Mouse (Mus musculus) spleen, embryonic (tissue): Measurements from ENCODE around the gene Gstt1.
"Not testable (repeated sequence)": the region's sequence is repeated elsewhere in the genome, so short reads cannot be mapped to it uniquely, and the experiment has no call there.

Experiments
- CTCF ChIA-PET: fragments of 350-600 bp; sonication (Branson Sonifier 250); formaldehyde crosslinking; loops from one replicate; lab custom pipeline; 2022; lab: Charles Lee

The Gstt1 gene

DNA sequence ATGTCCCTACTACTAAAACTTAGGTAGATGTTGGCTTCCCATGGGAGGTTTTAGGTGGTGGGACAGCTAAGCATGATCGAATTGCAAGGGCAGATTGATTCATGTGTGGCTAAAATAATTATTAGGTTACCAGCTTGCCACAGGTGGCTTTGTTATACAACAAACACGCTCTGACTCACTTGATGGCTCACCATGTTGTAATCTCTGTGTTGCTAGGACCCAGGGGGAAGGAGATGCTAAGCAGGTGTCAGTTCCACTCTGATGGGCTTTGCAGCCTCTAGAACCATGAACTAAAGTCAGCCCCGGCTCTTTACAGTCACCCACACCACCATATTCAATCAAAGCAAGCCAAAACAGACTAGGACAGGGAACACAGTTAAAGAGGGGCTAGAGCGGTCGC lies 21.5 kb upstream of the Gstt1 start:
- CTCF ChIA-PET, result interaction anchor here (0.7 kb wide), 1 partner anchor 408 kb away, joined by 5 read pairs; no protein-coding TSS in a partner anchor

DNA sequence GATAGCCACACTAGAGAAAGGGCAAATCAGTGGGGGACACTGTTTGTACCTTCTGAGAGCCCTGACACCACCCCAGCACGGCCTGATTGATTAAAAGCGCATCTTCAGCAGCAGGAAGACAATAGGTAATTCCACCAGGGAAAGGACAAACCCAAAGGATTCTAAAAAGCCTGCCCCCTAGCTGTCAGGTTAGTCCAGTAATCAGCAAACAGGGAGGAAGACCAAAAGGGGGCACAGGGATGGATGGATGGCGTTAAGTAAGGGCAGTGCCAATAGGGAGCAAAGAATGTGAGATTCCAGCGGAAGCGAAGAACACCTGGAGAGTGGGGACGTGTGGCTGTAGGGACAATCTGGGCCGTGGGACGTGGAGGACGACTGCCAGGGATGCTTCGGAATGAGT lies 20.3 kb upstream of the Gstt1 start:
- CTCF ChIA-PET, result no interaction called here

DNA sequence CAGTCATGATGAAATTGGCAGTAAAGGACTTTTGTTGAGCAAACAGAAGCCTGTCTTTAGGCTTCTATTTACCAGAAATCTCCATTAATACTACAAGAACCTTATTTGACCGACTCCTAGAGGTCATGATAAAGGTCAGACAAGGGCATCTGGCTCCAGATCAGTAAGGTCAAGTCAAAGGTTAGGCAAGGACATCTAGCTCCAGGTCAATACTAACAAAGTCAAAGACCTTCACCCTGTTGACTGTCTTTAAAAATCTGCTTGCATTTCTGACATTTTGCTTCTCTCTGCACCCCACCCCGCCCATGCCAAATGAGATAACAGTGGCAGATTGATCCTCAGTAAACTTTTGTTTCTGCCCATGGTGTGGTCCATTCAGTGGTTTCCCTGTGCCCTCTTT lies 5.8 kb upstream of the Gstt1 start:
- CTCF ChIA-PET, result no interaction called here

DNA sequence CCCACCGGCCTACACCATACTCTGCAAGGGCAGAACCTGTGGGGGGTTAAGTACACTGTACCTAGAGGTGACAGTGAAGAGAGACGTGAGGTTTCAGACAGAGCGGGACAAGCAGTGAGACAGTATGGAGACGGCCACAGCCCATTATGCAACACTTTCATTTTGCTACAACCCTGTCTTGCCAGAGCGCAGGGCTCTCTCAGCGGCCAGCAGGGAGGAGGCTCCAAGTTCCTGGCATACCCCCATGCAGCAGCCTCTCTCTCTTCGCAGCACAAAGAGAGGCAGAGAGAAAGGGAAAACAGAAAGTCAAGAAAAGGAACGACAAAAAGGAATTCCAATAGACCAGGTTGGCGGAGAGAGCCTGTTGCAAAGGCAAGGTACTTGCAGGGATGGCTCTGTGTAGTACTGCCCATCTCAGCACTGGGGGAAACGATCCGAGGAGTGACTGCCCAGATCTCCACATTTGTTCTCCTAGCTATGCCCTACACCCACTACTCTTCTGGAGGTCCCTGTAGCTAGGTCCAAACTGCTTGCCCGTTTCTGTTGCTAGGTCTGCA lies 687 bp downstream of the Gstt1 start:
- CTCF ChIA-PET, result interaction anchor here (0.7 kb wide), 1 partner anchor 597 kb away, joined by 3 read pairs; no protein-coding TSS in a partner anchor

DNA sequence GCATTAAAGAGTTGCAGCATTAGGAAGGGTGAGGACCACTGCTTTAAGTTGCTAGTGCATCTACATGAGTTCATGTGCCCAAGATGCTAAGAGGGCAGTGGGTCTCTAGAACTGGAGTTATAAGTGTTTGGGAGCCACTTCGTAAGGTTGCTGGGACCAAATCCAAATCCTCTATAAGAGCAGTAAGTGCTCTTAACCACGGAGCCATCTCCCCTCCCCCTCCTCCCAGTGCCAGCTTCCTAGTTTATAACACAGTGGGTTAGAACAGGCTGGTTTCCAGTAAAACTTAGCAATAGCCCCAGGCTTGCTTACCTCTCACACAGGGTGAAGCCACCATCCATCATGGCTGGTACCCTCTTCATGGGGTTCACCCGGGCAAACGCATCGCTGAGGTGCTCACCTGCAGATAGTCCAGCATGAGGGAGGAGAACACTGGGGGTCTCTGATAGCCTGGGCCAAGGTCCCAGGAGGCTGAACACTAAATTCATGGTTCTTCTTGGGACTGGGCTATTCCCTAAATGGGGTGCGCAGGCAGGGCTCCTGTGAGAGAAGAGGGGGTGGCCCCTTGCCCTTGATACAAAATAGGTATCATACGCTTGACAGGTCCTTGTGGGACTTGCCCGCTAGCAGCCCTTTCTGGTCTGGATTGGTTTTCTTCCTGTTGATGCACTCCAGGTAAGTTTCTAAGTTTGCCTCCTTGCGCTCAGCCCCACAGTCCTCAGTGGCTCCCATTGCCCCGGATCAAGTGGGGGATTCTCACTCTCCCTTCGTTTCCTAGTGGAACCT lies 1.5 kb downstream of the Gstt1 start:
- CTCF ChIA-PET, result no interaction called here

DNA sequence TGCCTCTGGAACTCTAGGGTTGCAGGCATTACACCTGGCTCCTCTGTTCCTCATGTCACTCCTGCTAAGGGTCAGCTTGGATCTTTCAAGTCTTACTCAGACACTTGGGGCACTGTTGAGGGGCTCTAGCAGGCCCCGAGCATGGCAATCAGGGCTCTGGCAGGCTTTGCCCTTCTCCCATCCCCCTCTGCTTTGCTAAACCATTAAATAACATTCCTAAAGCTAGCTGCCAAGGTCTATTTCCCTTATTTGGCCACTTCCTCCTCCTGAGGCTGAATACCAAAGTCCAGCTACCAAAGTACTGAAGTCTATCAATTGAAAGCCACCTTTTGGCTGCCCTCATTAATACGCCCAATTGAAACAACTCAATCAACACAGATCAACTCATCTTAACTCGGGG lies 3.5 kb downstream of the Gstt1 start:
- CTCF ChIA-PET, result interaction anchor here (0.5 kb wide), 1 partner anchor 15 kb away, joined by 4 read pairs; no protein-coding TSS in a partner anchor

DNA sequence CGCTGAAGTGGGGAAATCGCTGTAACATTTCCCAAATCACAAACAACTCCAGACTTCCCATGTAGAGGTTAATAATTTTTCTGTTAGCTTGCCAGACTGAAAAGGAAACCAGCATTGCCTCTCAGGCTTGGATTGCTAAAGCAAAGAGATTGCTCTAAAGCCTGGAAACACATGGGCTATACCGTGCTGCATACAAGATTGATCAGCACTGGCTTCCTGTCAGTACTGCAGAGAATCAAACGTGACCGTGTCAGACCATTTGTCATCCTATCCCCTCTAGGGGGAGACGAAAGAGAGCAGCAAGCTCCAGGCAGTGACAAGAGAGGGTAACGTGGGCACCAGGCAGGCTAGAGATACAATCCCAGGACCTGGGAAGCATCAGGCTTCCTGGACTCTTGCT lies 7.6 kb downstream of the Gstt1 start:
- CTCF ChIA-PET, result interaction anchor here (0.7 kb wide), 1 partner anchor 44 kb away, joined by 15 read pairs; no protein-coding TSS in a partner anchor

DNA sequence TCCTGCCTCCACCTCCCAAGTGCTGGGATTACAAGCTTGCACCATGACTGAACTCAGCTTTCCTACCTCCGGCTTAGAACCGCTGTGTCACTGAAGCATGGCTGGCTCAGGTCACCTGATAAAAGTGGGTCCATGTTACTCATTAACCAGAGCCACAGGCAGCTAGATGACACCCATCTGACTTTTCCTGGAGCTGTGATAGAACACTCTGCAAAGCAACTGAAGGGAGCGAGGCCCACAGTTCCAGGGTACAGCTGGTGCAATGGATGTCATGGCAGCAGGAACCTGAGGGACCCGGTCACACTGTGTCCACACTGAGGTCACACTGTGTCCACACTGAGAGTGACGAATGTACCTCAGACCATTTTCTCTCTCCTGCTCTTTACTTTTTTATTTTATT lies 8.5 kb downstream of the Gstt1 start:
- CTCF ChIA-PET, result no interaction called here

DNA sequence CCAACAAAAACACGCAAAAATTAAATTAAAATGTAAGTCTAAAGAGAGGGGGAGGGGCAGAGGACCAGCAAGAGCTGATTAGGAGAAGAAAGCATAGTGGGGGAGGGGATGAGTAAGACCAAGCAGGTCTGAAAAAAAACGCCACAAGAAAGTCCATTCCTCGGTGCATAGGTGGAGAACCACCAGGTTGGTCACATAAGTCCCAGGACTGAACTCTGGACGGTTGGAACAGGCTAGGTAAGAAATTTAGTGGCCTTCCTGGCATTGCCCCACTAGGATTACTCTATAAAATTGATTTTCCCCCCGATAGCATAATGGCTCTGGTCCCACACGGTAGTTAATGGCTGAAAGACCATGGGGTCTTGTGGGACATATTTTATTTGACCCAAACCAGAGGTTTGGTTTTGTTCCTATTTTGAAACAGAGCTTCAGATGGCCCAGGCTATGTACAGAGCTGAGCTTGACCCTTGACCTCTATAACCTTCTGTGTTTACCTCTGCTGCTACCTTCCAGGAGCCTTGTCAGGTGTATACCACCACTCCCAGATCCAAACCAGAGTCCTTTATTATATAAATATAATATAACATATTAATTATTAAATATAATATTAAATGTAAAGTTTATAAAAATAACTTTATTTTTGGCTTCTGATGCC lies 9.2 kb downstream of the Gstt1 start:
- CTCF ChIA-PET, result interaction anchor here (0.7 kb wide), 1 partner anchor 36 kb away, joined by 3 read pairs; no protein-coding TSS in a partner anchor

DNA sequence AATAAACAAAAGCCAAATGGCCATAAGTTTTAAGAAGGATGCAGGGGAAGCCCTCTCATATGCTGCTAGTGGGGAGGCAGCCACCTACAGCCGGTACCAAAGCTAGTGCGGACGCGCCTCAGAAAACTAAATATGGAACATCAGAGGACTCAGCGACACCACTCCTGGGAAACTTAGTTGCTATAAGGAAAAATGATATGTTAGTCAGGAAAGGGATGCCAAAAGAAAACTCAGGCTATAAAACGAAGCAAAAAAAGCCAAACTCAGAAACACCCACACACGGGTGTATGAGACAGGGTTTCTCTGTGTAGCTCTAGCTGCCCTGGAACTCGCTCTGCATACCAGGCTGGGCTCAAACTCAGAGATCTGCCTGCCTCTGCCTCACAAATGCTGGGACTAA lies 10.1 kb downstream of the Gstt1 start:
- CTCF ChIA-PET, result interaction anchor here (0.6 kb wide), 1 partner anchor 29 kb away, joined by 3 read pairs; no protein-coding TSS in a partner anchor

DNA sequence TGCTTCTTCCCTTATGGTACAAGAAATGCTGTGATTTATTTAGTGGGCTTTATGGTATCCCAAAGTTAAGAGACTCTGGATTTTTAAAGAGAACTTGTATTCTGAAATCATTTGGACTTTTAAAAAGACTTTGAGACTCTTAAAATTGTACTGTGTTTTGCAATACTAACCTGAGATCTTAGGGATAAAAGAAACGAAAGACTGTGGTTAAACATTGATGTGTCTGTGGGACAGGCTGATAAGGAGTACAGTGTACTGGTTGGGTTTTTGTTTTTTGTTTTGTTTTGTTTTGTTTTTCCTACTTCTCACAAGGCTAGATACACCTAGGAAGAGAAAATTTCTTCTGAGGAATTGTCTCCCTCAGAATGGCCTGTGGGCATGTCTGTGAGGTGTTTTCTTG lies 12.9 kb downstream of the Gstt1 start:
- CTCF ChIA-PET, result no interaction called here

DNA sequence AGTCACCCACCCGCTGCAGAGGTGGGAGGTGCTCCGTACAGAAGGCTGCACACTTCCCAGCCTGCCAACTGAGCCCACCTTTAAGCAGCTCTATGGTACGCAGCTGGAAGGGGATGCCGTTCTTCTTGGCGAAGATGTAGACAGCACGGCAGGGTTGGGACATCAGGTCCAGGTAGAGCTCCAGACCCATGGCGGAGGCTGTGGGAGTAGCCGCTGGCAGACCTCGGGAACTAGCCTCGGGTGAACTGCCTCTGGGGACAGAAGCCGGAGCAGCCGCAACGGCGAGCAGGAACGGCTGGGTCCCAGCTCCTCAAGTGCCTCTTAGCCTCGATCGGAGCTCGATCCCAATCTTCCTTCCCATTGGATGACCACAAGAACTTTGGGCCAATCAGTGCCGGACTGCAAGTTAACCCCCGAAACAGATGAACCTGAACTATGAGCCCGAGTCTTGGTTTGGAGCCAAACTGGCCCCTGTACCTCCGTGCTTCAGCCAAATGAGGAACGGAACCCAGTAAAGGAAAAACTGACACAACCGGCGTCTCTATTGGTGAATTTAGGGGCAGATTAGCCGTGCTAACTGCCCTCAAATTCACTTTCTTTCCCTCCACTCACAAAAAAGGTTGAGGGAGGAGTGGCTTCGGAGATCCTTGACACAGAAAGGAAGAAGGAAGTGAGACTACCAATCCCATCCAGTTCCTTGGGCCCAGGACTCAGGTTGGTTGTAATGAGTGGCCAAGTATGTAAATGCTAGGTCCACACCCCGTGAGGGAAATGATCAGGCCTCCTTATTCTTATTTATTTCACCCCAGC lies 17.4 kb downstream of the Gstt1 start, which contains the start of the genes Gm20441 and Gstt3:
Gene Gm20441, minus strand, starts transcription at position 186 of the 810 bp plus-strand sequence.
Gene Gstt3, minus strand, starts transcription at position 646 of the 810 bp plus-strand sequence.
- CTCF ChIA-PET, result interaction anchor here (0.6 kb wide), 2 partner anchors 28 to 117 kb away, joined by 3 read pairs; no protein-coding TSS in a partner anchor

DNA sequence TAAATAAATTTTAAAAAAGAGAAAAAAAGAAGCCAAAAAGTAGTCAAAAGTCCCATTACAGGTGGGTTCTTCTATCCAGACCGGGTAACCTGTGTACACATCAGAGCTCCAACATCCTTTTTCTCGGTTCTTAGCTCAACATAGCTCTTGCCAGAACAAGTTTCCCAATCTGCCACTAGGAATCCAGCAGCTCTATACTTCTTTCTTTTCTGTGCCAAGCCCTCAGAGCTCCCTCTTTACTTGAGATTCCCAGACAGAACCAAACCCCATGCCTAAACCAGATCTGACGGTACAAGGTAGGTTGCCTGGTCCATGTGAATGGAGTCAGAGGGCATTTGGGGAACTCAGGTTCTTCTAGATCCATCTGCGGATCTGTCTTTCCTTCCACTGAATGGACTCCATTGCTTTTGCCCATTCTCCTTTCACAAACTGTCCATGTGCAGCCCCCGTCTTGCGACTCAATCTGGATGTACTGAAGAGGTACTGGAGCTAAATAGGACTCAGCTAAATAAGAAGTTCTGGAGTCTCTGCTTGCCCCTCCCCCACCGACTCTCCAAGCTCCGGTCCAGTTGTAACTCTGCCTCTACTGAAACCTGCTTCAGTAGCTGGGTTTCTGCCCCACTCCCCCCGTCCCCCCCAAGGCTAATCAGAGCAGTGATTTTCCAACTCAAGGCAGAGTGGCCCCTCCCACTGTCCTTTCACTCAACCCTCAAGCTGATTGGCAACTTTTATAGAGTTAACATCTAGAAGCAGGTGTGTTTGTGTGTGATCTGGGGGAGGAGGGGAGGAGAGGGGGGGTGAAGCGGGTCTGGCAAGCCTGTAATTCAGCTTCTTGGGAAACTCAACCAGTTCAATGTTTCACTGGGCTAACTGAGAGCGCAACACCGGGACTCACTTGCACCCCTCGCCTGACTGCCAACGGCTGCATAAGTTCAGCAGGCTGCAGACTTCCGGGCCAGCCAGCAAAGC lies 18.9 kb downstream of the Gstt1 start:
- CTCF ChIA-PET, result no interaction called here

DNA sequence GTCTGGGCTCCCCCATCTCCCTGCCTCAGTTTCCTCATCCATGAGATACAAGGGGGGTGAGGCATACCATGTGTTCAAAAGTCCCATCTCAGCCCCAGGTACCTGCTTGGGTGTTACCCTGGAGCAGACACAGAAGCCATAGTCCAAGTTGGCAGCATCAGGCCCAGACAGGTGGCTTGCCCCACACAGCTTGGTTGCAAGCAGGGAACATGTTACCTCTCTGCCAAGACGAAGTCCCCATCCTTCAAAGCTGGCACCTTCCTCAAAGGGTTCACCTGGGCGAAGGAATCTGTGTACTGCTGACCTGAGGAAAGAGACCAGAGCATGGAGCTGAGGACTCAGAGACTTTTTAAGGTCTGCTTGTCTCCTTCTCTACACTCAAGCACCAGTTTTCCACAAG lies 20.5 kb downstream of the Gstt1 start:
- CTCF ChIA-PET, result interaction anchor here (0.7 kb wide), 1 partner anchor 495 kb away, joined by 5 read pairs; no protein-coding TSS in a partner anchor

DNA sequence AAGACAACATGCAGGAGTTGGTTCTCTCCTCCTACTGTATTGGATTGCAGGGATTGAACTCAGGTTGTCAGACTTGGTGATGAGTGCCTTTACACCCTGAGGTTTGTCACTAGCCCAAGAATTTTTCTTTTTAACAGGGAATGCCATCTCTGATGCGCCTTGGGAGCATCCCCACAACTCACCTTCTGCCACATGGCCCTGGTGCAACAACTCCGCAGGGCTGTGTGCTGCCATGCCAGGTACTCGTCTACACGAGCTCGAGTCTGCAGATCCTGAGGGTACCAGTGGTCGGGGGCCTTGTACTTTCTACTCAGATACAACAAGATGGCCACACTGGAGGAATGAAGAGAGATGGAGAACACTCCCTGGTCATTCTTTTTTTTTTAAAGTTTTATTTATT lies 21.8 kb downstream of the Gstt1 start:
- CTCF ChIA-PET, result interaction anchor here (0.5 kb wide), 1 partner anchor 75 kb away, joined by 6 read pairs; no protein-coding TSS in a partner anchor

DNA sequence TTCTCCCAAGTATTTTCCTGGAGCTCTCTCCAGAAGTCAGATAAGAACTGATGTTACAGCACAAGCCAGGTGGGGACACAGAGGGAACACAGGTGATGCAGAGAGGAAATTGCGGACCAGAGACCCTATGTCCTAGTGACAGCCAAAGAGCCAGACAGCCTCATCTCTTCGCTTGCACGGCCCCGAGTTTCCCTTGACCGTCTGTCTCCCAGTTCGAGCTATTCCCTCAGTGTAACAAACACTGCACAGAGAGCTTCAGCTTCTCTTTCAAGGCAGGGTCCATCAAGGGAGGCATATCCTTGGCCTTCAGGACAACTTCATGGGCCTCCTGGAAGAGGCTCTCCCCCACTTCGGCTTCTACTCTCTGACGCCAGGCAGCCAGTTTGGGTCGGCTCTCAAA lies 23.8 kb downstream of the Gstt1 start:
- CTCF ChIA-PET, result no interaction called here

DNA sequence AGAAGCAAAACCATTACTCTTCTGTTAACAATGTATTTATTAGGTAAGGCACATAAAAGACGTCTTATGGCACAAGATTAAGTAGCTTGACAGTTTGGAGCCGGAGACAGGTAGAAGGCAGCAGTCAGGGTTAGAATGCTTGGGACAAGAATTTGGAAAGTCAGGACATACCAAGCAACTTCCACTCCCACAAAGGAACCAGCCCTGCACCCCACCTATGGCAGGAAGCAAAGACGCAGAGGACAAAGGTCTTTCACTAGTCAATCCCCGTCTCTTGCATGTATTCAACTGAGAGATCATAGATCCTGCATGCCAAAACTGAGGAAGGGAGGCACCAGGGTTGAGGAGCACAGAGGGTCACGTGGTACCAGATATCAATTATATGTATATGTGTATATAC lies 24.3 kb downstream of the Gstt1 start:
- CTCF ChIA-PET, result interaction anchor here (0.6 kb wide), 1 partner anchor 68 kb away, joined by 3 read pairs; no protein-coding TSS in a partner anchor

DNA sequence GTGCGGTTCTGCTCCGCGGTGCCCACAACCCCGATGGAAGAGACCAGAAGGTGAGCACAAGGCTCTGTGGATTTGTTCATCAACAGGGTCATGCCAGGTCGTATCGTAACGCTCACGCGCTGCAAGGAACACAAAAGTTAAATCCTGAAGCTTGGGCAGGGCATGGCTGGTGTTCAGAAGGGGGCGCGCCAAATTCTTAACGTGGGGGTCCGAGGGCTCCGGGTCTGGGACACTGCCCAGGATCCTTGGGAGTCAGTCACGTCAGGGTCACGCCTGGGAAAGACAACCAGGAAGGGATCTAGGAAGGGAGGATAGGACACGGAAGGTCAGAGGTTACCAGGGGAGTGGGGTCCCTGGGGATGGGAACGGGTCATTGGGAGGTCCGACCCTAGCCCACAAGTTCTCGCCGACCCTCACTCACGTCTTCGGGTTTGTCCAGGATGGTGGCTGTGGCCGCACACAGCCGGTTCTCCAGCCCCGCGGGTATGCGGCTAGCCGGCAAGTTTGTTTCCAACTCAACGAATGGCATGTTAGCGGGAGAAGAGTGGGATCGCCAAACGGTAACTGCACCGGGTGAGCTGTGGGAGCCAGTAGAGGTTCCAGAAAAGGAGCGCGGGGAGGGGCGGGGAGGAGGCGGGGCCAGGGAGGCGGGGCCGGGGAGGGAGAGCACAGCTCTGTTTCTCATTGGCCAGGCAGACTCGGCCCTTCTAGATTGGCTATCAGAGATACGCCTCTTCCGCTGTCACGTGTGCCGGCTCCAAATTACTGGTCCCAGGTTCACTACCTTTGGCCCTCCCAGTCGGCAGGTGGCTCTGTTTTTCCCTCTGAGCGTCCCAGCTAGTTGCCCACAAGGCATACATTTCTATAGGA lies 25.4 kb downstream of the Gstt1 start, which contains the start of gene Ddt:
Gene Ddt, minus strand, starts transcription at position 620 of the 870 bp plus-strand sequence.
- CTCF ChIA-PET, result interaction anchor here (0.6 kb wide), 2 partner anchors 57 to 179 kb away, joined by 3 to 5 read pairs; no protein-coding TSS in a partner anchor

DNA sequence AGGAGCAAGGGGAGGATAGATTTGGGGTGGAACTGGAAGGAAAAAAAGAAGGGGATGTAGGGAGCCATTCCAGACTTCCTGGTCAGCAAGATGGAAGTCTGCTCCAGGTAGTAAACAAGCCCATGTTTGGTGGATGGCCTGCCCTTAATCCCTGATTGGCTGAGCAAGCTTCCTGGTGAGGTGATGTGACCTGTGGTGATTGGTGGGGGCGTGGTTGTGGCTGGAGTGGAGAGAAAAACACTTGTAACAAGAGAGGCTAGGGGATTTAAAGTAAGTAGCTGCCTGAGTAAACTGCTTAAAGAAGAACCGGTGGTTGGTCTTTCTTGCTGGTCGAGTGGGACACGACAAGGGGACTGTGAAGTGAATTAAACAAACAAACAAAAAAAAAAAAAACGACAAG lies 30.6 kb downstream of the Gstt1 start:
- CTCF ChIA-PET, result not testable (repeated sequence)
